Mouse (Mus musculus) limb, embryonic 13.5 days (tissue): Measurements from ENCODE around the gene Radil. TPM values are rescaled to one million over a fixed set of nuclear protein-coding genes. Genes with fewer than 3 reads are reported as not detected.

Experiments used
- ATAC-seq: fragments of 200-750 bp; cut with Nextera tagmentation; 2 replicates; pipeline ENCODE4 v1.8.0; 2017; ENCODE audit warnings: low read depth, moderate number of reproducible peaks, moderate TSS enrichment; ENCODE audit not compliant: low FRiP score
- H3K27ac ChIP-seq: fragments of 300-500 bp; sonication (generic); 2 replicates; pipeline ENCODE4 v1.5.1; 2015; ENCODE audit warnings: inconsistent platforms, mild to moderate bottlenecking, moderate library complexity
- H3K27me3 ChIP-seq: fragments of 300-500 bp; sonication (generic); 2 replicates; pipeline ENCODE4 v1.6.1; 2015; ENCODE audit warnings: mild to moderate bottlenecking, inconsistent platforms
- H3K36me3 ChIP-seq: fragments of 300-500 bp; sonication (generic); 2 replicates; pipeline ENCODE4 v1.6.1; 2015; ENCODE audit warnings: inconsistent platforms, mild to moderate bottlenecking, moderate library complexity
- H3K4me1 ChIP-seq: fragments of 300-500 bp; sonication (generic); 2 replicates; pipeline ENCODE4 v1.6.1; 2015; ENCODE audit warnings: inconsistent platforms
- H3K4me2 ChIP-seq: fragments of 300-500 bp; sonication (generic); replicated peaks from 2 replicates; pipeline ENCODE4 v1.6.1; 2015; ENCODE audit warnings: inconsistent platforms, mild to moderate bottlenecking, moderate library complexity
- H3K4me3 ChIP-seq: fragments of 300-500 bp; sonication (generic); 2 replicates; pipeline ENCODE4 v1.5.1; 2015; ENCODE audit warnings: moderate library complexity, mild to moderate bottlenecking, inconsistent platforms
- H3K9ac ChIP-seq: fragments of 300-500 bp; sonication (generic); 2 replicates; pipeline ENCODE4 v1.6.1; 2015; ENCODE audit warnings: mild to moderate bottlenecking, inconsistent platforms
- H3K9me3 ChIP-seq: fragments of 300-500 bp; sonication (generic); 2 replicates; pipeline ENCODE4 v1.6.1; 2016; ENCODE audit warnings: inconsistent platforms
- WGBS: fragments of 180-500 bp; shearing (Covaris S2); methylation state at CpG from one replicate; pipeline ENCODE4 v1.1.7; 2015; 5-methylcytosine and 5-hydroxymethylcytosine counted together
- polyA plus RNA-seq: library from polyadenylated mRNA; unstranded; fragments of >200 nt; fragmentation: Nextera tagmentation; extraction: Ambion mirVana; gene quantifications from 2 replicates; pipeline ENCODE4 v1.2.1, GENCODE M21; 2015

The Radil gene
- polyA plus RNA-seq, 1 experiment from 2014 or later = 4.8 TPM

DNA sequence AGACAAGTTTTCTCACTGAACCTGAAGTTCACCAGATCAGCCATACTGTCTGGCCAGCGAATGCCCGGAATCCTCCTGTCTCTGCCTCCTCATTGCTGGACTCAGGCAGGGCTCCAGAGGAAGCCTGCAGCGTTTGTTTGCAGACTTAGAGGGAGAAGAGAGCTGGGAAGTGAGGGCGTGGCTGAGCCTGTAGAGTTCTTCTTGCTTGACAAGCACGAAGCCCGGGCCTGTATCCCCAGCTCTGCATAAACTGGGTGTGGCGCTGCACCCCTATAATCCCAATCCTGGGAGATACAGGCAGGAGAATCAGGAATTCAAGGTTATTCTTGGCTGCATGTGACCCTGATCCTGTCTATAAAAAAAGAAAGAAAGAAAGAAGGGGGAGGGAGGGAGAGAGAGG, 9.4 kb upstream of the Radil start:
- H3K9me3 ChIP-seq = peaks cover 2% of the 10 kb centered on the region; the same call in 1 of the 2 replicates
- ATAC-seq = no peak
- no peak overlapping the region for H3K4me3 ChIP-seq
- 57% methylated on average over 7 of the region's 7 CpGs for WGBS
- H3K4me2 ChIP-seq = no peak overlapping the region
- no peak overlapping the region for H3K9ac ChIP-seq
- no peaks in the 10 kb centered on the region for H3K36me3 ChIP-seq
- H3K27me3 ChIP-seq = no peaks in the 10 kb centered on the region
- no peaks in the 10 kb centered on the region for H3K4me1 ChIP-seq
- no peak overlapping the region for H3K27ac ChIP-seq

DNA sequence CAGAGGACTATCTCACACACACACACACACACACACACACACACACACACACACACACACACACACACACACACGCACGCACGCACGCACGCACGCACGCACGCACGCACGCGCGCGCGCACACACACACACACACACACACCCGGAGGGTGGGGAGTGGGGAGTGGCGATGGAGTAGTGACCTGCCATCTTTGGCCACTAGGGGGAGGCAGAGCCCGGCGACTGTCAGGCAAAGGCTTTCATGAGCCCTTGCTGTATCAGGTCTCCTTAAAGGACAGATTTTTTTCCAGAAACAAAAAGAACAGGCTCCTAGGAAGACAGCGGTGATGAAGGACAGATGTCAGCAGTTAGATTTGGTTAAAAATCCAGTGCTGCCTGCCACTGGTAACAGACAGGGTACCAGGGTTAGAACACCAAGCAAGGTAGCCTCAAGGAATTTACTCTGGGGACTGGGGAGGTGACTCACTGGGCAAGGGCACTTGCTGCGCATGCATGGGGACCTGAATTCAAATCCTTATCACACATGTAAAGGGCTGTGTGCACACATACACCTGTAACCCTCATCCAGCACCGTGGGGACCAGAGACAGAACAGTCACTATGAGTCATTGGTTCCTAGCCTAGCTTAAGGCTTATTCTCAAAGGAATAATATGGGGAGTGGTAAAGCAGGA, 6.6 kb upstream of the Radil start:
- peak; percentile 73; the same call in 1 of the 2 replicates for ATAC-seq

DNA sequence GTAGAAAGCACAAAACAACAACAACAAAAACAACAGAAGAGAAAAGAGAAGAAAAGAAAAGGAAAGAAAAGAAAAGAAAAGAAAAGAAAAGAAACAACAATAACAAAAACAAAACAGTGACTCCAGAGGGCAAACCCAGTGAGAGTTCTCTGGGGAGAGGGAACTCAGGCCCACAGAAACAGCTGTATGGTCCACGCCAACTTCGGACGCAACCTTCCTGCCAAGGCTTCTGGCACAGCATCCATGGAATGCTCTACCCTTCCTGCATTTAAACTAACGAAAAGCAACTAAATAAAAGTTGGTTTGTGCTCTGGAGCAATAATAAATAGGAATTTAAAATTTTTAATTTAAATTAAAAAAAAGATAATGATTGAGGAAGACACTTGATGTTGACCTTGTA, 5.8 kb upstream of the Radil start:
- 94% methylated on average over 4 of the region's 4 CpGs for WGBS
- no peaks in the 10 kb centered on the region for H3K27me3 ChIP-seq

More for the DNA sequence above, 6.6 kb upstream of the Radil start:
- H3K4me2 ChIP-seq = no peak overlapping the region
- WGBS = 19% methylated on average over 19 of the region's 21 CpGs
- H3K4me3 ChIP-seq = no peak overlapping the region
- H3K27me3 ChIP-seq = no peaks in the 10 kb centered on the region
- H3K36me3 ChIP-seq = no peaks in the 10 kb centered on the region
- peaks cover 2% of the 10 kb centered on the region; the same call in 1 of the 2 replicates for H3K9me3 ChIP-seq
- H3K27ac ChIP-seq = no peak overlapping the region
- H3K4me1 ChIP-seq = no peaks in the 10 kb centered on the region
- no peak overlapping the region for H3K9ac ChIP-seq

DNA sequence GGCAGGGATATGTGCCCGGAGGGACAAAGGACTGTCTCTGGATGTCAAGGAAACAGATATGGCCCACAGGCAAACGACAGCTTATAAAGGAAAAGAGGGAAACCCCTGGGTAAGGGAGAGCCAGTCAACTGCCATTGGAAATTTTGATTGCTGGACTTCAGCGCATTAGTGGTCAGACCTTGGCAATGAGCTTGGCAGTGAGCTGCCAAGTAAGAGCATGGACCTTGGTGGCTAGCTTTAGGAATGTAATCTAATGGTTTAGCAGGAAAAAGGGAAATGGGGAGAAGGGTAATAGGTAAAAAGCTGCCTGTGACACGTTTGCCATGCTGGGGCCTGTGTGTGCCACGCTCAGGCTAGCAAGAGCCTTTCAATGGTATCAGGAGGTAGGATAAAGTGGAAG, 5.0 kb upstream of the Radil start:
- 83% methylated on average over 5 of the region's 5 CpGs for WGBS
- Histone ChIP-seq H3K27ac (no peak overlapping the region), H3K4me3 (no peak overlapping the region), H3K9me3 (no peaks in the 10 kb centered on the region), H3K36me3 (no peaks in the 10 kb centered on the region), H3K4me1 (no peaks in the 10 kb centered on the region), H3K27me3 (no peaks in the 10 kb centered on the region), H3K4me2 (no peak overlapping the region), H3K9ac (no peak overlapping the region)
- ATAC-seq = no peak

More for the DNA sequence above, 5.8 kb upstream of the Radil start:
- Histone ChIP-seq H3K27ac (no peak overlapping the region), H3K9ac (no peak overlapping the region), H3K4me3 (no peak overlapping the region), H3K9me3 (no peaks in the 10 kb centered on the region), H3K4me2 (no peak overlapping the region), H3K4me1 (no peaks in the 10 kb centered on the region), H3K36me3 (no peaks in the 10 kb centered on the region)
- ATAC-seq = no peak

DNA sequence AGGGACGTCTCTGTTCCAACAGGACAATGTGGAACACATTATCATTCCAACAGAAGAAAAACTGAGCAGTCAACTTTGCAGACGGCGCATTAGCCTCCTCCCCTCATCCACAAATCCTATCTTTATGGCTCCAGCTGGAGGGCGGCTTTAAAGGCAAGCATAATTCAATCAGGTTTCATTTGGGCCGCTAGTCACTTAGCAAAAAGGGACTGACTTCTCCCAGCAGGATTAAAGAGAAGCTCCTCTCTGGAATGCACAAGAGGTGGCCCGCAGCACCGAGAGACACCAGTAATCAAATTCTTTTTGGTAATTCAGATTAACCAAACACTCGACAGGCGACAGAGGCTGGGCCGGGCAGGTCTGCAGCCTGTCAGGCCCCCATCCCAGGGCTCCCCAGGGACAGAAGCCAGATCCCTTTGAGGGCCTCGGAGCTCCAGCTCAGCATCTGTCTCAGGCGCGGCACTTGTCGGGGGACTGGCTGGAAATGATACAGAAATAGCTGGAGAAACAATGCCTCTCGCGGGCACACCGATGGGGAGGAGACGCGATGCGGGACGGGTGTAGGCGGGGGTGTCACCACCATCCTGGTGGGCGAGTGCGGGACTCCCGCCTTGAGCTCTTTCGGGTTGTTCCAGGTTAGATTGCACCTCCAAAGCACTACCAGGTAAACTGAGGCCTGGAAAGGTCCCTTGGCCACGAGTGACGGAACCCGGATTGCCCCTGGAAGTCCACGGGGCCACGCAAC, 765 bp downstream of the Radil start:
- peak overlapping the region; percentile 8; the same call in 1 of the 2 replicates for H3K27ac ChIP-seq
- peak; percentile 26; the same call in 1 of the 2 replicates for ATAC-seq
- H3K4me1 ChIP-seq = peaks cover 25% of the 10 kb centered on the region
- 1% methylated on average over 31 of the region's 31 CpGs for WGBS
- H3K4me2 ChIP-seq = peak overlapping the region; percentile 99
- H3K9ac ChIP-seq = peak overlapping the region; percentile 68
- H3K9me3 ChIP-seq = no peaks in the 10 kb centered on the region
- H3K27me3 ChIP-seq = peaks cover 16% of the 10 kb centered on the region
- H3K36me3 ChIP-seq = no peaks in the 10 kb centered on the region
- H3K4me3 ChIP-seq = peak overlapping the region; percentile 67

DNA sequence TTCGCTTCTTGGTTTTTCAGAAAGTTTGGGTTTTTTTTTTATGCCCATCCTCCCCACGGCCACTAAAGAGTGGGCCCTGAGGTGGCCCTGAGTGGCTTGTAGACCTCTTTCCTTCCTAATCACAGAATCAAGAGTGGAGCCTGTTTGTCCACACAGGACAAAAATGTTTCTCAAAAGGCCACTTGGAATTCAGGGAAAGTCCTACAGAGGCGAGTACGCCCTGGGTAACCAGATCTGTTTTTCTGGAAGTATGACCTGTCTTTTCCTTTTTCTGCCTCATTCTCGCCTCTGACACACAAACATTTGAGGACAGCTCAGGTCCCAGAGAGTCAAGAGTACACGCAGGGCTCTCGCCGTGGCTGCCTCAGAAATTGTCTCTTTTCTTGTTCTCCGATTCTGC, 1.5 kb downstream of the Radil start:
- H3K4me3 ChIP-seq = no peak overlapping the region
- no peak overlapping the region for H3K27ac ChIP-seq
- no peak overlapping the region for H3K9ac ChIP-seq
- H3K9me3 ChIP-seq = no peaks in the 10 kb centered on the region
- H3K27me3 ChIP-seq = peaks cover 16% of the 10 kb centered on the region
- WGBS = 31% methylated on average over 9 of the region's 9 CpGs
- peak overlapping the region; percentile 99 for H3K4me2 ChIP-seq
- H3K36me3 ChIP-seq = no peaks in the 10 kb centered on the region
- no peak for ATAC-seq
- peaks cover 30% of the 10 kb centered on the region for H3K4me1 ChIP-seq

DNA sequence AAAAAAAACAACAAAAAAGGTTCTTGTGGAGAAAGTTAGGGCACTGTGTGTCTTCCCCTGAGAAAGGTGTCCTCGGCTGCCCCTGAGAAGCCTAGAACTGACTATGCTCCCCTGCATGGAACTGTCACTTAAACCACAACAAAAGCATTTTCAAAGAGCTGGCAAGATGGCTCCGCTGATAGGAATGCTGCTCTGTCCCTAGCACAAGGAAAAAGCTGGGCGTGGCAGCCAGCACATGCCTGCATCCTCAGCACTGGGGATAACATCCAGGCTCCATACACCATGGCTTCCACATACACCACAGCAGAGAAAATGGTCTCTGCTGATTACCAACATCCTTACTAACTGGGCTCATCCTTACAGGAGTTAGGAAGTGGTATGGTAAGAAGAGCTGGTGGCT, 3.8 kb downstream of the Radil start:
- H3K9me3 ChIP-seq = no peaks in the 10 kb centered on the region
- no peak for ATAC-seq
- no peak overlapping the region for H3K9ac ChIP-seq
- H3K36me3 ChIP-seq = no peaks in the 10 kb centered on the region
- WGBS = 84% methylated on average over 3 of the region's 3 CpGs
- no peak overlapping the region for H3K27ac ChIP-seq
- H3K4me1 ChIP-seq = peaks cover 30% of the 10 kb centered on the region
- H3K4me3 ChIP-seq = no peak overlapping the region
- H3K4me2 ChIP-seq = no peak overlapping the region
- peaks cover 16% of the 10 kb centered on the region for H3K27me3 ChIP-seq

DNA sequence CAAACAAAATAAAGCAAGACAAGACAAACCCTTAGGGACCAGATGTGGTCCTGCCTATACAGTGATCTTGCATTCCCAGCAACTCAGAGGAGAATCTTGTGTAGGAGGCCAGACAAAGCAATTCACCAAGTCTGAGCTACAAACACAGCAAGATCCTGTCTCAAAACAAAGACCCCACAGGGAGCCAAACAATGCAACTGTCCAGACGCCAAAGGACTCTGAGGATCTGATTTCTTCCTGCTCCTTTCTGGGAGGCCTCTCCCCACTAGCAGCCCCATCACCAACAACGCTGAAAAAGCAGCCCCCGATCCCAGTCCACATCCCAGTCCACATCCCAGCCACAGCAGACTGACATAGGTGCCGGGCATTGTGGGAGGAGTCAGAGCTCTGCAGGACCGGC, 4.6 kb downstream of the Radil start:
- 27% methylated on average over 5 of the region's 5 CpGs for WGBS
- Histone ChIP-seq H3K4me1 (peaks cover 30% of the 10 kb centered on the region), H3K4me2 (no peak overlapping the region), H3K36me3 (no peaks in the 10 kb centered on the region), H3K4me3 (no peak overlapping the region), H3K27ac (no peak overlapping the region), H3K27me3 (peaks cover 16% of the 10 kb centered on the region), H3K9me3 (no peaks in the 10 kb centered on the region), H3K9ac (no peak overlapping the region)
- no peak for ATAC-seq

DNA sequence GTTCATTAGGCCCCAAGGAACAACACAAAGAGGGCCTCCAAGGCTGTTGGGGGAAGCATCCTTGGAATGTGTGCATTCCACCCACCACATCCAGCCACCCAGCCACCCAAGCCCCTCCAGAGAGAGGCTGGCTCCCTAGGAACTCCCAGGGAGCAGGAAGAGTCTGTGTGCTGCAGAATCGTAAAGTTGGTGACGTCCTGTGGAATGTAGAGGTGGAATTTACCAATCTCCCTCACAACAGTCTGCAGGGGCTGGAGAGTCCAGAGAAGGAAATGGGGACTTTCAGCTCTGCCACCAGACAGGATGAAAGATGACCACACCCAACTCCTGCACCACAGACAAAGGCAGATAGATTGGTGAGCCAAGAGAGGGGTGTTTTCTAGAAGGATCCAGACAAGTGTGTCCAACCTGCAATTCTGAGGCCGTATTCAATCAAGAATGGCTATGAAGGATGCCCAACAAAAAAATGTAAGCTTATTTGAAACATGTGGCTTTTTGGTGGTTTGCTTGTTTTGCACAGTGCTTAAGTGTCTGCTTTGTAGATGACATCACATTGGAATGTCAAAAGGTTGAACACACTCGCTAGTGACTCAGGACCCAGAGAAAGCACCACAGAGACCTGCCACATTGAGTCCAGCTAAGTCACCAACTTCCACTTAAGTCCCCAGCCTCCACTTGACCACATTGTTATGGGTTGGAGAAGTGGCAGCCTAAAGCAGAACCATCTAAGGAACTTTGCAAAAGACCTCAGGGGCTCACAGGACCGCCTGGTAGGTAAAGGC, 5.7 kb downstream of the Radil start:
- Histone ChIP-seq H3K27me3 (peaks cover 9% of the 10 kb centered on the region), H3K9me3 (no peaks in the 10 kb centered on the region), H3K9ac (no peak overlapping the region), H3K4me2 (no peak overlapping the region), H3K27ac (no peak overlapping the region; the same call in 1 of the 2 replicates), H3K4me1 (peaks cover 25% of the 10 kb centered on the region), H3K36me3 (no peaks in the 10 kb centered on the region), H3K4me3 (no peak overlapping the region)
- no peak for ATAC-seq
- 49% methylated on average over 5 of the region's 5 CpGs for WGBS

DNA sequence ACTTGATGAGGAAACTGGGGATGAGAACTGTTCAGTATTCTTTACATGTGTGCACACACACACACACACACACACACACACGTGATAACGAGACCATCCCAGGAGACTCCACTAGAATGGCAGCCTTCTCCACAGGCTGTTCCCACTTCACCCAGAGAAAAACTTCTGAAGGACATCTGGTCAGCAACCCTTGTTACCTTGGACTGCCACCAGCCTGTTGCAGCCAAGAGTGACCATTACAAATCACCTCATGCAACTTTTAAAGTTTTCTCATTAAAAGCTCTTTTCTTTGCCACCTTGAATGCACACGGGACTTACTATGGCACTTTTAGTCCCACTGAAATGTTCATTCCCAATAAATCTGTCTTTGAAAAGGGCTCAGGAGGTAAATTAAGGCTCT, 13.6 kb downstream of the Radil start:
- no peak for ATAC-seq
- H3K4me1 ChIP-seq = no peaks in the 10 kb centered on the region
- H3K36me3 ChIP-seq = no peaks in the 10 kb centered on the region
- no peak overlapping the region for H3K4me2 ChIP-seq
- no peak overlapping the region for H3K9ac ChIP-seq
- no peak overlapping the region for H3K4me3 ChIP-seq
- H3K27me3 ChIP-seq = no peaks in the 10 kb centered on the region
- H3K27ac ChIP-seq = no peak overlapping the region
- no peaks in the 10 kb centered on the region for H3K9me3 ChIP-seq
- WGBS = 64% methylated on average over 3 of the region's 3 CpGs

DNA sequence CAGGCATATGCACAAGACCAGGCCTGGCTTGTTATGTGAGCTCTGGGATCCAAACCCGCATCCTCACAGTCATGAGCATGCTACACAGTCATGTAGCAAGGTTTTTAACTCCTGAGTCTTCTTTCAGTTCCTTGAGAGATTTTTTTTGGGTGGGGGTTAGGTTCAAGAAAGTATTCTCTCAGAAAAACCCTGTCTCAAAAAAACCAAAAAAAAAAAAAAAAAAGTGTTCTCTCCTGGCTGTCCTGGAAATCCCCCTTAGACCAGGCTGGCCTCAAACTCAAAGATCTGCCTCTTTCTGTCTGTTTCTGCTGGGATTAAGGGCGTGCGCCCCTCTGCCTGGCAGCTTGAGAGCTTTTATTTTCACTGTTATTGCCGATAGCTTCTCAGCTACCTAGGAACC, 15.5 kb downstream of the Radil start:
- WGBS = 59% methylated on average over 4 of the region's 4 CpGs
- Histone ChIP-seq H3K36me3 (no peaks in the 10 kb centered on the region), H3K4me2 (no peak overlapping the region), H3K9ac (no peak overlapping the region), H3K4me1 (no peaks in the 10 kb centered on the region), H3K4me3 (no peak overlapping the region), H3K27me3 (peaks cover 9% of the 10 kb centered on the region), H3K27ac (no peak overlapping the region), H3K9me3 (no peaks in the 10 kb centered on the region)
- no peak for ATAC-seq

DNA sequence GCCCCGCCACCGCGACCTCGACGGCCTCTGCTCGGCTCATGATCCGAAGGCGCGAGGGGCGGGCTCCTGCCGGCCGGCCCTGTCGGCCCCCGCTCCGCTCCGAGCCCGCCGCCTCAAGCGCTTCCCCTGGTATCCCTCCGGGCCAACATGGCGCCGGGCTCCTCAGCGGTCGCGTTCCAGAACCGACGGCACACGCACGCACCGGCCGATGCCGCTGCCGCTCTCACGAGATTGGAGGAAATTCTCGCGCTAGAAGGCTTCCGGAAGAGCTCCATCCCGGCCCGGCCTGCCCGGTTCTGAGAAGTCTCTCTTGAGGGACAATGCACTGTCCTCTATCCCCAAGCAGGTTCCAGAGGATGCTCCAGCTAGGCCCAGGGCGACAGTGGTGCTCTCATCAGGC, 21.0 kb downstream of the Radil start, which contains the start of gene Papolb:
TSS of gene Papolb (minus strand) at position 162 of the 400 bp plus-strand sequence.
- no peak within 1 kb of the TSS for H3K27ac ChIP-seq
- peak within 1 kb of the TSS; percentile 35; the same call in 1 of the 2 replicates for H3K9ac ChIP-seq
- H3K4me3 ChIP-seq = peak within 1 kb of the TSS; percentile 26
- no peaks in the 10 kb centered on the region for H3K36me3 ChIP-seq
- no peaks in the 10 kb centered on the region for H3K4me1 ChIP-seq
- peaks cover 35% of the 10 kb centered on the region for H3K27me3 ChIP-seq
- H3K4me2 ChIP-seq = peak within 1 kb of the TSS; percentile 48
- no peaks in the 10 kb centered on the region for H3K9me3 ChIP-seq
- no peak for ATAC-seq
- WGBS = 39% methylated on average over 41 of the region's 41 CpGs
